Mouse (Mus musculus) lung, postnatal 0 days (tissue): ENCODE measurements around the gene Pfdn5.

Source experiments
- CTCF ChIP-seq: IDR thresholded peaks from 2 replicates; pipeline ENCODE4 v1.5.1; 2016; ENCODE audit warnings: antibody characterized with exemption, mild to moderate bottlenecking
- EP300 ChIP-seq: IDR thresholded peaks from 2 replicates; pipeline ENCODE4 v1.6.1; 2016; ENCODE audit warnings: antibody characterized with exemption, mild to moderate bottlenecking, control low read depth

DNA sequence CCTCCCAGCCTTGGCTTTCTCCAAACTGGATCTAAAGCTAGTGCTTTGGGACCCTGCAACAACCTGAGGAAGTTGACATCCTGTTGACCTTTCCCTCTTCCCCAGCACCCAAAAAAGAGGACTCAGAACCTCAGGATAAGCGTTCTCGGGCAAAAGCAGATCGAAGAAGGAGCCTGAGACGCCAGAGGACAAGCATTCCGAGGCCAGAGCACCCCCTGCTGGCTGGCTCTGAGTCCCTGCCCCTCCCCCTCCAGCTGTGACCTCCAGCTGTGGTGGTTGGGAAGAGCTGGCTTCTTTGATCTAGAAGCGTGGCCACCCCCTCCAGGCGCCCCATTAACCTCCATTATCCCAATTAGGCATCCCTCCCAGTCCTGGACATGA is 51.2 kb downstream of the Pfdn5 start:
- TF ChIP-seq EP300 (no peak), CTCF (peak; percentile 97)
